Mouse (Mus musculus): ENCODE data around the gene Lmtk2.

GRCm38 (mm10) chr5:144115628-144115977 lies 15.4 kb downstream of the Lmtk2 start:
- TF ChIP-seq CTCF (conservative IDR thresholded peaks at IDR 0.05; ENCODE audit: low read length) (no peak), NANOG (IDR thresholded peaks at IDR 0.05; ENCODE audit: borderline replicate concordance, low read length) (no peak)
